Mouse (Mus musculus) liver, embryonic 15.5 days (tissue): ENCODE results near the gene Abhd16a. TPM values are rescaled to one million over a fixed set of nuclear protein-coding genes. Genes with fewer than 3 reads are reported as not detected.

Source experiments
- ATAC-seq: fragments of 200-750 bp; cut with Nextera tagmentation; 2 replicates; pipeline ENCODE4 v1.8.0; 2017; ENCODE audit warnings: moderate number of reproducible peaks, mild to moderate bottlenecking, moderate library complexity; ENCODE audit not compliant: insufficient read depth
- H3K27ac ChIP-seq: fragments of 300-500 bp; sonication (generic); replicated peaks from 2 replicates; pipeline ENCODE4 v1.5.1; 2015; ENCODE audit warnings: mild to moderate bottlenecking, inconsistent platforms
- H3K27me3 ChIP-seq: fragments of 300-500 bp; sonication (generic); 2 replicates; pipeline ENCODE4 v1.6.1; 2015; ENCODE audit warnings: mild to moderate bottlenecking, inconsistent platforms
- H3K36me3 ChIP-seq: fragments of 300-500 bp; sonication (generic); replicated peaks from 2 replicates; pipeline ENCODE4 v1.6.1; 2015; ENCODE audit warnings: moderate library complexity, mild to moderate bottlenecking, inconsistent platforms
- H3K4me1 ChIP-seq: fragments of 300-500 bp; sonication (generic); replicated peaks from 2 replicates; pipeline ENCODE4 v1.6.1; 2015; ENCODE audit warnings: inconsistent platforms
- H3K4me2 ChIP-seq: fragments of 300-500 bp; sonication (generic); 2 replicates; pipeline ENCODE4 v1.6.1; 2015; ENCODE audit warnings: moderate library complexity, mild to moderate bottlenecking, inconsistent platforms
- H3K4me3 ChIP-seq: fragments of 300-500 bp; sonication (generic); replicated peaks from 2 replicates; pipeline ENCODE4 v1.5.1; 2015; ENCODE audit warnings: mild to moderate bottlenecking, inconsistent platforms
- H3K9ac ChIP-seq: fragments of 300-500 bp; sonication (generic); 2 replicates; pipeline ENCODE4 v1.6.1; 2015; ENCODE audit warnings: moderate library complexity, mild to moderate bottlenecking, inconsistent platforms
- H3K9me3 ChIP-seq: fragments of 300-500 bp; sonication (generic); replicated peaks from 2 replicates; pipeline ENCODE4 v1.6.1; 2016; ENCODE audit warnings: inconsistent platforms
- WGBS: fragments of 180-500 bp; shearing (Covaris S2); methylation state at CpG from one replicate; pipeline ENCODE4 v1.1.7; 2015; ENCODE audit warnings: mixed read lengths; ENCODE audit not compliant: insufficient replicate concordance; 5-methylcytosine and 5-hydroxymethylcytosine counted together
- polyA plus RNA-seq: library from polyadenylated mRNA; unstranded; fragments of >200 nt; fragmentation: Nextera tagmentation; extraction: Ambion mirVana; gene quantifications from 2 replicates; pipeline ENCODE4 v1.2.1, GENCODE M21; 2015

Abhd16a gene
- polyA plus RNA-seq, 1 experiment from 2014 or later: 50.0 TPM

DNA sequence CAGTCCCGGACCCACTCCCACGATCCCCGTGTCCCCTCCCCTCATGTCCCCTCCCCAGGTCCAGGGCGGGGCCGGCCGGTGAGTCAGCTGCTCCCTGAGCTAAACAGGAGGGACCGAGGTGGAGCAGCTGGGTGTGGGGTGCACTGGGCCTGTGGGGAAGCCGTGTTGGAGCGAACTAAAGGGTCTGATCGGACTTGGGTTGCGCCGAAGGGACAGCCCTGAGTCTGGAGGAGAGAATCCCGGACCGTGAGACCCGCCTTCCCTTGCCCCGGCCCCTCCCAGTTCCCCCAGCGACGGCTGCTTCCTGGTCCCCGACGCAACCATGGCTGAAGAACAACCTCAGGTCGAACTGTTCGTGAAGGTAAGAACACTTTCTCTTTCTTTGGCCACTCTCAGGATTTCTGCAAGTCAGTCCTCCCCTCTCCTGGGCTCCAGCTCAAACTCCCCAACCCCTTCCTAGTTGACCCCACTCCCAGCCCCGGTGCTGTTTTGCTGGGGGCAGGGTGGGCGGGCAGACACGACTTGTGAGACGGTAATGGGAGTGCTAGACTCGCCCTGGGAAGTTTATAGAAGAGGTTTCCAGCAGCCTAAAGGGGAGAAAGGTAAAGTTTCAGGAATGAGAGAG is 38.8 kb upstream of the Abhd16a start:
- ATAC-seq: peak; percentile 23
- Histone ChIP-seq H3K4me3 (peak overlapping the region; percentile 72), H3K4me1 (peaks cover 82% of the 10 kb centered on the region), H3K9ac (peak overlapping the region; percentile 87), H3K27me3 (no peaks in the 10 kb centered on the region), H3K4me2 (peak overlapping the region; percentile 98), H3K36me3 (peaks cover 33% of the 10 kb centered on the region), H3K27ac (peak overlapping the region; percentile 91), H3K9me3 (no peaks in the 10 kb centered on the region)
- WGBS: under 1% methylated on average over 27 of the region's 27 CpGs

DNA sequence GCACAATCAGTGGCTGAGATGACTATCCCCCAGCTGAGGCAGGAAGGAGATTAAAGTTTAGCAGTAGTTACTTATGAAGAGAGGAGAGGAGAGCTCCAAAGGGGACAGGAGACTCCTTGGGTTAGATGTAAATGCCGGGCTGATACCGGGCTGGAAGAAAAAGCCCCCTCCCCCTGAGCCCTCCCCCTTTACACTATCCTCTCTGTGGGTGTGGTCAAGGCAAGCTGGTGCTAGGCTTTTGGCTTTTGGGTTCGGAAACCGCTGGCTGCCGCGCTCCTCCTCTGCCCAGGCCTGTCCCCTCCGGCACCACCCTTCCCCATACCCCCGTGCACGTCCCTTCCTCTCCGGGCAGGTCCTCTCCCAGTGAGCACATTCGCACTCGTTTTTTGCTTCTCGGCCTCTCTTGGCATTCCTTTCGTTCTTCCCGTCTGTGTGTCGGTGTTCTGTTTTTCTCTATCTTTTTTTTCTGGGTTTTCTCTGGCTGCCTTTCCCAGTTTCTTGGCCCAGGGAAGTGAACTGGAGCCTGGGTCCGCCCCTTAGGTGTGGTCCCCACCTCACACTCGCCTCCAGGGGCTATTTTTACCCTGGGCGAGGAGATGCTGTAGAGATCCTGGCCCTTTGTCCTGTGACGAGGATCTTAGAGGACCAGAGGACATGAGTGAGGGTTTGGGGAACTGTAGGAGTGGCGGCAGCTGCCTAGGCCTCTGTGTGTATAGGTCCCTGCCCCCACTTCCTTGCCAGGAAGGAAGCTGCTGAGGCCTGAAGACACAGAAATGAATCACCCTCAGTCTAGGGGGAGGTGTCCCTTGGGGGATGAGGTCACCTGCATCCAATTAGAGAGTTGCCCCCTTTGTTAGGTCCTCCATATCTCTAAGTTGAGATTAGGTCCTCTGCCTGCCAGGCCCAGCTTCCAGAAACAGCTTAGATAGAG is 37.6 kb upstream of the Abhd16a start:
- Histone ChIP-seq H3K4me2 (peak overlapping the region; percentile 98), H3K9ac (peak overlapping the region; percentile 87), H3K27me3 (no peaks in the 10 kb centered on the region), H3K4me1 (peaks cover 81% of the 10 kb centered on the region), H3K36me3 (peaks cover 45% of the 10 kb centered on the region), H3K9me3 (no peaks in the 10 kb centered on the region), H3K4me3 (peak overlapping the region; percentile 72), H3K27ac (peak overlapping the region; percentile 91)
- peak; percentile 44; the same call in 1 of the 2 replicates for ATAC-seq
- 2% methylated on average over 21 of the region's 21 CpGs for WGBS

DNA sequence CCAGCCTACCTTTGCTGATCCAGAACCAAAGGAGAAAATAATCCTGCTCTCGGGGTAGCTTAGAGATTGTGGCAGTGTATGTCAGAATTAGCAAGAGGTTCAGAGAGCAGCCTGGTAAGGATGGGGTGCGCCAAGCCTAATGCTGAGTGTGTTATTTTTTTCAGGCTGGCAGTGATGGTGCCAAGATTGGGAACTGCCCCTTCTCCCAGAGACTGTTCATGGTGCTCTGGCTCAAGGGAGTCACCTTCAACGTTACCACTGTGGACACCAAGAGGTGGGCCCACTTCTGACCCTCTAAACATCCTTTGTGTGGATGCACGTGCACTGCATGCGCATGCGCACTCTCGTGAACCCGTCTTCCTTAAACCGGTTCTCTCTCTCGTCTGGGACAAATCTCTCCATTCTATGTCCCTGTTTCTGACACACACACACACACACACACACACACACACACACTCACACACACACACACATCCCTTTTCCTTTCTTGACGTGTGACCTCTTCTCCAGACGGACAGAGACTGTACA is 36.7 kb upstream of the Abhd16a start:
- Histone ChIP-seq H3K36me3 (peaks cover 52% of the 10 kb centered on the region), H3K9ac (peak overlapping the region; percentile 87), H3K4me1 (peaks cover 76% of the 10 kb centered on the region), H3K27me3 (no peaks in the 10 kb centered on the region), H3K4me3 (peak overlapping the region; percentile 72), H3K4me2 (peak overlapping the region; percentile 98), H3K27ac (peak overlapping the region; percentile 91), H3K9me3 (no peaks in the 10 kb centered on the region)
- no peak for ATAC-seq
- WGBS: 81% methylated on average over 12 of the region's 12 CpGs

DNA sequence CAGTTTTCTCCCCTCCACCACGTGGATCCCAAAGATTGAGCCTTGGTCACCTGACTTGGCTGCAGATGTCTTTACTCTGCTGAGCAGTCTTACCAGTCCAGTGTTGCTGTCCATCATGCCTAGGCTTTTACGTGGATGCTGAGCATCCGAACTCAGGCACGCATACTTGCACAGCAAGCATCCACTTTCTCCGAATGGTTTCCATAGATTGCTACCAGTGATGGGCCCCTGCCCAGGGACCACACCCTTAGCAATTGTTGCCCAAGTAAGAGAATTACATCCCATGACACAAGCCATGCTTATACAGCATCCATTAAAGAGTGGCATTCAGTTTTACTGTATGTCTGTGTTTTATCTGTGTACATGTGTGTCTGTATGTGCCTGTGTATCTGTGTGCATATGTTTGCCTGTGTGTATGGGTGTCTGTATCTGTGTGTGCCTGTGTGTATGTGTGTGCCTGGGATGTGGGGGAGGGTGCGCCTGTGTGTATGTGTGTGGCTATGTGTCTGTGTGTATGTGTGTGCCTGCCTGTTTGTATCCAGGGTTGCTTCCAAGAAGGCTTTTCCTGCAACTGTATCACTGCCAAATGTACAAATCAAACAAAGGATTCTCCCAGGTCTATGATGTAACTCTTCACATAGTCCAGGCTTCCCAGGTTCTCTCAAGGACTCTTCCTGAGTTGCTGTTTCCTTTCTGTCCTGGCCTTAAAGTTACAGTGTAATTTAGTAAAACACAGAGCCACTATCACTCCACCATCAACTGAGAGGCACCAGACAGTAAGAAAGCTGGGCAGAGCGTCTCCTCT is 33.2 kb upstream of the Abhd16a start:
- Histone ChIP-seq H3K4me2 (no peak overlapping the region), H3K27ac (no peak overlapping the region), H3K4me1 (peaks cover 77% of the 10 kb centered on the region), H3K9me3 (no peaks in the 10 kb centered on the region), H3K4me3 (no peak overlapping the region), H3K36me3 (peaks cover 65% of the 10 kb centered on the region), H3K9ac (no peak overlapping the region), H3K27me3 (peaks cover 8% of the 10 kb centered on the region; the same call in 1 of the 2 replicates)
- no peak for ATAC-seq
- 77% methylated on average over 7 of the region's 7 CpGs for WGBS

DNA sequence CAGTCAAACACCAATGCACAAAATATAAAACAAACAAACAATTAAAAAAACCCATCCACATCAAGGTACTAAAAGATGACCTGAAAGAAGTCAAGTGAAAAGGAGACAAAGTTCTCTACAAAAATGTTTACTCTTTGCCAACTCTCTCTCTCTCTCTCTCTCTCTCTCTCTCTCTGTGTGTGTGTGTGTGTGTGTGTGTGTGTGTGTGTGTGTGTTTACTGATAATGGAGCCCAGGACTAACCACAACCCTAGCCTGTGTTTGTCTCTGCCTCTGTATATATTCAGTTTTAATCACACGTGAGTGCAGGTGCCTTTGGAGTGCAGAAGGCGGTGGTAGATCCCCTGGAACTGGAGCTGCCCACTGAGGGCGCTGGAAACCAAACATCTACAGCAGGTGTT is 32.0 kb upstream of the Abhd16a start:
- Histone ChIP-seq H3K4me3 (no peak overlapping the region), H3K27me3 (peaks cover 16% of the 10 kb centered on the region; the same call in 1 of the 2 replicates), H3K27ac (0 out of 2 replicates have a peak overlapping the region, but pooled peaks have one; percentile 3), H3K9me3 (no peaks in the 10 kb centered on the region), H3K36me3 (peaks cover 63% of the 10 kb centered on the region), H3K4me2 (no peak overlapping the region), H3K4me1 (peaks cover 71% of the 10 kb centered on the region), H3K9ac (no peak overlapping the region)
- no peak for ATAC-seq
- 23% methylated on average over 3 of the region's 3 CpGs for WGBS

DNA sequence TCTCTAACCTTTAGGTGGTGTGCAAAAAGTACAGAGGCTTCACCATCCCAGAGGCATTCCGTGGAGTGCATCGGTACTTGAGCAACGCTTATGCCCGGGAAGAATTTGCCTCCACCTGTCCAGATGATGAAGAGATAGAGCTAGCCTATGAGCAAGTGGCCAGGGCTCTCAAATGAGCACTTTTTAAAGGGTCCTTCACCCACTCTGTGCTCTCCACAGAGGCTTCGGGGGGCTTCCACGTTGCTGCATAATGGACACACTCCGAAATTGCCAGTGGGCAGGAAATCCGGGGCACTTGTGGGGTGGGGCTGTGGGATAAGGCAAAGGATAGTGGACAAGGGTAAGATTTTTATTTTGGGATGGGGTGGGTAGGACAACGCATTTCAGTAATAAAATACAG is 30.7 kb upstream of the Abhd16a start:
- Histone ChIP-seq H3K27me3 (peaks cover 24% of the 10 kb centered on the region), H3K4me2 (peak overlapping the region; percentile 88), H3K9ac (no peak overlapping the region), H3K9me3 (no peaks in the 10 kb centered on the region), H3K4me1 (peaks cover 59% of the 10 kb centered on the region), H3K27ac (no peak overlapping the region), H3K36me3 (peaks cover 51% of the 10 kb centered on the region), H3K4me3 (no peak overlapping the region)
- WGBS: 65% methylated on average over 9 of the region's 9 CpGs
- ATAC-seq: no peak

DNA sequence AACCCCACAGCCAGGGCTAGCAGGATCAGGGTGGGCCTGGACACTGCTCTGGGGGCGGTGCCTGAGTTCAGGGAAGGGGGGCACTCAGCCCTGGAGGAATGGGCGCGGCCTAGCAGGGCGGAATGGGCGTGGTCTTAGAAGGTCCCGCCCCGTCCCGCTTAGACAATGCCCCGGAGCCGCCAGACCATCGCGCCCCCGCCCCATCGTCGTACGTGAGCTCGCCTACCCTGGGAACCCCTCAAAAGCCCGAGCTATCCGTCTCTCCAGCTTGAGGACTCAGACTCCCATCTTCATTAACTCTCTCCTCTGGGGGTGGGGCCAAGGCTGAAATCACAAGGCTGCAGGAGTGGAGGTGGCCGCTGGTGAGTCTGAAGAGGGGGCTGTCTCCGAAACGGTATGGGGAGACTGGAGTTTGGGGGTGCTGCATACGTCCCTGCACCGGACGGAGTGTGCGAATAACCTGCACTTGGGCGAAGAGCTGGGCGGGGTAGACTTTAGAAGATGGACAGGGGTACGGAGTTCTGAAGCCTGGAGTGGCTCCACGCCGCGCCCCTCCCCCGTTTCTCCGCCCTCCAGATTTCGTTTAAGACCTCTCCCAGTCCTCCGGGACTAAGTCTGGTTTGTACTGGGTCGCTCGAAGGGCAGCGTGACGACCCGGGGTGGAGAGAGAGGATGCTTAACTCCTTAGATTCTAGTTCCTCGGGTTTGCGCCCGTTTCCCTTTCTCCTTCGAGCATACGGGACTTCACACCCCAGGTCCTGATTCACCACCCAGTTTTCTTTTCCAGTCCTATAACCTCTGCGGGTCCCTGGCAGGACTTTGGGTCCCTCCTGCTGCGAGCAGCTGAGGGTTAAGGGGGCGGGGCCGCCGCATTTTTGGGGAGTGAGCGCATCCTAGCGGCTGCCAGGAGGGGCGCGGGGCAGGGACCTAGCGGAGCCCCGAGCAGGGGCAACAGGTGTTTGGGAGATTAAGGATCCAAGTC is 29.9 kb upstream of the Abhd16a start, which contains the start of gene Ddah2:
TSS of gene Ddah2 (plus strand) at position 125 of the 982 bp plus-strand sequence.
- peak within 1 kb of the TSS; percentile 43; the same call in 1 of the 2 replicates for H3K27ac ChIP-seq
- under 1% methylated on average over 57 of the region's 57 CpGs for WGBS
- H3K9me3 ChIP-seq: no peaks in the 10 kb centered on the region
- peaks cover 58% of the 10 kb centered on the region for H3K4me1 ChIP-seq
- peaks cover 42% of the 10 kb centered on the region for H3K36me3 ChIP-seq
- peak; percentile 69 for ATAC-seq
- H3K4me3 ChIP-seq: peak within 1 kb of the TSS; percentile 58
- peaks cover 33% of the 10 kb centered on the region for H3K27me3 ChIP-seq
- H3K4me2 ChIP-seq: peak within 1 kb of the TSS; percentile 88
- H3K9ac ChIP-seq: peak within 1 kb of the TSS; percentile 26; the same call in 1 of the 2 replicates

DNA sequence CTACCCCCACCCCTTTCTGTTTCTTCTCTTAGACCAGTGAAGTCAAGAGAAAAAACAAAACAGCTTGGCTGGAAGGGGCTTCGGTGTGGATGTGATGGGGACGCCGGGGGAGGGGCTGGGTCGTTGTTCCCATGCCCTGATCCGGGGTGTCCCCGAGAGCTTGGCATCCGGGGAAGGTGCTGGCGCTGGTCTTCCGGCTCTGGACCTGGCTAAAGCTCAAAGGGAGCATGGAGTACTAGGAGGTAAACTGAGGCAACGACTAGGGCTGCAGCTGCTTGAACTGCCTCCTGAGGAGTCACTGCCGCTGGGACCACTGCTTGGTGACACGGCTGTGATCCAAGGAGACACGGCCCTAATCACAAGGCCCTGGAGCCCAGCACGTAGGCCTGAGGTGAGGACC is 29.0 kb upstream of the Abhd16a start:
- Histone ChIP-seq H3K36me3 (peaks cover 33% of the 10 kb centered on the region), H3K4me3 (peak overlapping the region; percentile 58), H3K9me3 (no peaks in the 10 kb centered on the region), H3K27me3 (peaks cover 41% of the 10 kb centered on the region), H3K9ac (no peak overlapping the region), H3K4me1 (peaks cover 64% of the 10 kb centered on the region), H3K4me2 (peak overlapping the region; percentile 88), H3K27ac (no peak overlapping the region)
- no peak for ATAC-seq
- 43% methylated on average over 14 of the region's 14 CpGs for WGBS

DNA sequence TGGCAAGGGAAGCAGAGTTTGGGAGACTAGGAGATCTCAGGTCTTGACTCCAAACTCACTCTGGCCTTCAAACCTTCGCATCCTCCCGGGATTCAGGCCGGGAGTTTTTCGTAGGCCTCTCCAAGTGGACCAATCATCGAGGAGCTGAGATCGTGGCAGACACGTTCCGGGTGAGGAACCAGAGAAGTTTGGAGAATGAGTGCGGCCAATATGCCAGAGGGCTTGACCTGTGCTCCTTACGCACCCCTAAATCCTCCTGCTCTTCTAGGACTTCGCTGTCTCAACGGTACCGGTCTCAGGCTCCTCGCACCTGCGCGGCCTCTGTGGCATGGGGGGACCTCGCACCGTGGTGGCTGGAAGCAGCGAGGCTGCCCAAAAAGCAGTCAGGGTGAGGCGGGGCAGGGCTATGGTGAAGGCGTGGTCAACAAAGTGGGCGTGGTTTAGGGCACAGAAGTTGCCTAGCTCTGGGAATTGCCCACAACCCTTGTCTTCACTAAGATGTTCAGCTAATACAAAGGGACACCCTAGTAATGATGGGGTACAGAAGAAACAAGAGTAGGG is 28.2 kb upstream of the Abhd16a start:
- Histone ChIP-seq H3K4me1 (peaks cover 66% of the 10 kb centered on the region), H3K4me2 (no peak overlapping the region), H3K4me3 (no peak overlapping the region), H3K27me3 (peaks cover 49% of the 10 kb centered on the region), H3K9ac (no peak overlapping the region), H3K9me3 (no peaks in the 10 kb centered on the region), H3K36me3 (peaks cover 26% of the 10 kb centered on the region), H3K27ac (no peak overlapping the region)
- 67% methylated on average over 22 of the region's 22 CpGs for WGBS
- no peak for ATAC-seq
